Mouse (Mus musculus) kidney, adult 18-20 months (tissue): Measurements from ENCODE around the gene Fam229b.

Source experiments
- DNase-seq: peaks from one replicate; pipeline ENCODE4 v3.0.0; 2021

Gene Fam229b

DNA sequence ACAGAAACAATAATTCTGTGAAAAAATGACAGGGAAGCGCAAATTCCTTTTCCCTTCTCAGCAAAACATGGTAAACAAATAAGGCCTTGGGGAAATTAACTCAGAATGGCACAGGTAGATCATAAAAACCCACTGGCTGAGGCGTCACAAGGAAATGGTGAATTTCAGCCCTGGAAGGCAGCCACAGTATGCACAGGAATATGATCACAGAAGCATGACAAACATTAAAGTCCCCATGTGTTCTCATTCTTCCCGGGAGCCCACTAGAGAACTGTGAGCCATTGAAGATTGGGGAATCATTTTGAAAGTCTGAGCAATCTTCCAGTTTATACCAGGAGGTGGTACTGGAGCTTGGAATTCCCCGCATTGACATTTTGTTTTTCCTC is 24.2 kb downstream of the Fam229b start:
- DNase-seq = no peak

DNA sequence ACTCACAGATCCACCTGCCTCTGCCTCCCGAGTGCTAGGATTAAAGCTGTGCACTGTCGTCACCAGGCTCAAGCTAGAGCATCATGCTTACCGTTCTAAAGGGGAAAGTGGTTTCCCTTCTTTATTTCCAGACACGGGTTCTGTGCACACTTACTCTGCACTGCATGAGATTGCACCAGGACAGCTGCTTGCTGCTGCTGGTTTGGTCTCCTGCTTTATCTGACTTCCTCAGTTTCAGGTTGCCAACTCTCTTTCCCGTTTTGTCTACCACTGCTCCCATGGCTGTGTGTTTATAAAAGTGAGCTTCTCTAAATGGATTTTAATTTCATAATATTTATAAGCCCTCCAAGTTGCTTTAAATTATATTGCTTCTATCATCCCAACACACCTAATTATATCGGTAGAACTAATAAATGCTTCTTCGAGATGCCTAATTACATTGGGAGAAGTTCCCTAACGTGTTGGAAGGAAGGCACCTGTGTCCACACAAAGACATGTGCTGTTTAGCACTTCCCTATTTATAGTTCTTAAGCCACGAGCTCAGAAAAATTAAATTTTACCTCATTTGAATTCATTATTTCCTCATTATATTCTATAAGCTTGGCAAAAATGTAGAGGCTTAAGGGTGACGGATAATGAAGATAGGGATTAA is 24.8 kb downstream of the Fam229b start:
- DNase-seq = no peak

DNA sequence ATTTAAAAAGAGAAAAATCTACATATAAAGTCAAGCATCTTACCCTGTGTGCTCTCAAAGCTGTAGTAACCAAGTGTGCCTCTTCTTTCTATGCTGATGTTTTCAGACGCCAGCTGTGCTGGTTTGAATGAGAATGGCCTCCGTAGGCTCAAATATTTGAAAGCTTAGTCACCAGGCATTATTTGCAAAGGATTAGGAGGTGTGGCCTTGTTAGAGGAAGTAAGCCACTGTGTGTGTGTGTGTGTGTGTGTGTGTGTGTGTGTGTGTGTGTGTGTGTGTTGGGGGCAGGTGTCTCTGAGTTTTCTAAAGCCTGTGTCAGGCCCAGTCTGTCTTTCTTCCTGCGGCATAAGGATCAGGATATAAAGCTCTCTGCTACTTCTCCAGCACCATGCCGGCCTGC is 26.8 kb downstream of the Fam229b start:
- no peak for DNase-seq

DNA sequence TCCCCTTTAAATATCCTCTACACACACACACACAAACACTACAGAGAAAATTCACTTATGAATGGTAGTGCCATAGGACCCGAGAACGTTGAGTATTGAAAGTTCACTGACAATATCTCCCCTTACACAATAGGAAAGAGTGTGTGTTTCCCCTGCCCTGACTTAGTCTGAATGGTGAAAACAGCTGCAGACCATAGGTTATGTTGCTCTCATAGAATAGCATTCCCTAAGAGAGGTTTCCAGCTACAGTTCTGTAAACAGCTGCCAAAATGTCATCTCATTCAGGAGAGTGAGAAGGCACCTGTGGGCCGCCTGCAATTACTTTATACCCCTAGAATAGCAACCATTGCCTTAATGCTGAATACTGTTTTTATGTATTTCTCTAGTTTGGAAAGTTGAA is 27.3 kb downstream of the Fam229b start:
- no peak for DNase-seq

DNA sequence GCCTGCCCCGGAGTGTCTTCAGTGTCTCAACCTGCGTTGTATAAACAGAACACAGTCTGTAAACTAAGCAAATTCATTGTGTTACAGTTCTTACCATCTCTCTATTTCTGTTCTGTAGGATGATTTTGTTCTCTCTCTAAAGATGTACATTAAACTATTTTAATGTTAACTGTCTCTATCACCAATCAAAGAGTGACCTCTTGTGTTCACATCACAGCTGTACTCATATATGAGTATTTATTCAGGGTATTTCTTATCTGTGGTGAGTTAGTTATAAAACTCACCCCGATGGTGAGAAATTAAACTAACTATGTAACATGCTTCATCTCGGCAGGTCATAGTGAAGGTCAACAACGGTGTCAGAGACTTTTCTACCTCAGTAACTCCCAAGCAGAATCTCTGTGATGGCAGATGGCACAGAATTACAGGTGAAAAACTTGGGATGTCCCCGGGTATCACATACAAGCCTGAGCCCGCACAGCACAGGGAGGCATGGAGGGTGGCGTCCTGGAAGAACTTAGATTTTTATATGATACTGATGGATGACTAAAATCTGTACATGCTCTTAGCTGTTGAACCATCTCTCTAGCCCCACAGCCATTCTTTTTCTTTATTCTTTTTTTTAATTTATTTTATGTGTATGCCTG is 28.8 kb downstream of the Fam229b start:
- no peak for DNase-seq

DNA sequence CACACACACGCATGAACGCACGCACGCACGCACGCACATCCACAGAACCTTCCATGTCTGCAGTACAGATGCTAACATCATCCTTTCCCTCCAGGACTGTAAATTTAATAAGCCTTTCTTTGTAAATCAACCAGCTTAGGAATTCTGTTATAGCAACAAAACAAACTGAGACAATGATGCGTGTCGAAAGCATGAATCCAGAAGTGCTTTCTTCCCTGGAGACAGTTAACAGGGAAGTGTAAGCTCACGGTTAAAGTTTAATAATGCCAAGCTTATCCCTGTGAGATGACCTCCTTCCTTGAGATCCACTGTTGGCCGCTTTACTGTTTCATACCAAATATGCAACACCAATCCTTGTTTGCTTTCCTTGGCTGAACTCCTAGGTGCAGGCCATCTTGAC is 35.0 kb downstream of the Fam229b start:
- DNase-seq = no peak

DNA sequence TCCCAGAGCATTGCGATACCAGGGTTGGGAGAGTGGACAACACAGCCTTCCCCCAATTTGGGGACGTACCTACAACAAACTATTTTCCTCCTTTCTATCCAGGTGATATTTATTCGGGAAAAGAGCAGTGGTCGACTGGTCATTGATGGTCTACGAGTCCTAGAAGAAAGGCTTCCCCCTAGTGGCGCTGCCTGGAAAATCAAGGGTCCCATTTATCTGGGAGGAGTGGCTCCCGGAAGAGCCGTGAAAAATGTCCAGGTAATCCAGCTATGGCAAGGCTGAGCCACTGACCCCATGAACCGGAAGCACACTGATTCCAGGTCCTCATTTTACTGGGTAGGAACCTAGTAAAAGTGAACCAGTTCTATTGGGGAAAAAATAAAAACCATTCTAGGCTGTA is 36.7 kb downstream of the Fam229b start:
- DNase-seq = peak; percentile 30

DNA sequence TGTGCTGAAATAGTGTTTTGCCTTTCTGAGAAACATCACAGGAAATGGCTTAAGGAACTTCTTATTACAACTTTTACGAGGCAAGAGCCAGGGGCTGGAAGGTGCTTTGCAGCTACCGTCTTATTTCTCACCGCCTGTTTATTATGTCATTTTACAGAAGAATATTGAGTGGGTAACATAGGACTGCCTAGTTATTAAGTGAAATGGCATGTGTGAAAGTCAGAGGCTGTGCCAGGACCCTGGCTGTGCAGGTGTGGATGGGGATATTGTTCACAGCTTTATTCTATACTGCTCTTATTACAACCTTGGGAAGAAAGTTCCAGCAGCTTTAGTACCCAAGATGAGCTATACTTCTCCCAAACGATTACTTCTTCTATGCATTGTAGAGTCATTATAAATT is 61.7 kb downstream of the Fam229b start:
- DNase-seq = no peak
